Mouse (Mus musculus): Measurements from ENCODE around the gene Stat2. TPM values are rescaled to one million over a fixed set of nuclear protein-coding genes. Genes with fewer than 3 reads are reported as not detected.
A peak's percentile ranks its signal among the peaks of the same experiment; 100 is the strongest.

The Stat2 gene
- polyA plus RNA-seq, 1 experiment from 2014 or later, result 25.6 TPM

DNA sequence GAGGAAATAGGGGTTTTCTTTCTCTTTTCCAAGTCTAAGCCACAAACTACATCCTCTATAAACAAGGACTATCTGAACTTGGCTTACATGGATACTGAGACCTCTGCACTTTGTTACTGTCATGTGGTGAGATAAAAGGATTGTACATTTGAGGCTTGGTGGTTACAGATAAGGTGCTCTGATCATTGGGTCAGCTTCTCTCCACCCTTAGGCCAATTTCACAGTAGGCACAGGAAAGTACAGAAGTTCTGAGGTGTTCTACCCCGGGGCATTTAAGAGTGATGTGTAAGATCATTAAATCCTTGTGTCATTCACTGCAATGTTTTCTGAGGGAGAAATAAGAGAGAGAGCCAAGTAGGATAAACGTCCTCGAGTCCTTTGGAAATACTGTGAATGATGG lies 66.2 kb downstream of the Stat2 start:
- H3K4me2 ChIP-seq (replicated peaks), result peak overlapping the region; percentile 86
- WGBS, result 85% methylated on average over 3 of the region's 3 CpGs
- H3K4me3 ChIP-seq, result peak overlapping the region; percentile 72; the same call in 1 of the 2 replicates
- no peaks in the 10 kb centered on the region for H3K9me3 ChIP-seq
- H3K4me1 ChIP-seq, result peaks cover 18% of the 10 kb centered on the region
- no peak overlapping the region for H3K27ac ChIP-seq
- H3K27me3 ChIP-seq (replicated peaks), result no peaks in the 10 kb centered on the region
- H3K36me3 ChIP-seq, result no peaks in the 10 kb centered on the region
- no peak for ATAC-seq (ENCODE audit: low FRiP score, low read depth)
- no peak overlapping the region for H3K9ac ChIP-seq

DNA sequence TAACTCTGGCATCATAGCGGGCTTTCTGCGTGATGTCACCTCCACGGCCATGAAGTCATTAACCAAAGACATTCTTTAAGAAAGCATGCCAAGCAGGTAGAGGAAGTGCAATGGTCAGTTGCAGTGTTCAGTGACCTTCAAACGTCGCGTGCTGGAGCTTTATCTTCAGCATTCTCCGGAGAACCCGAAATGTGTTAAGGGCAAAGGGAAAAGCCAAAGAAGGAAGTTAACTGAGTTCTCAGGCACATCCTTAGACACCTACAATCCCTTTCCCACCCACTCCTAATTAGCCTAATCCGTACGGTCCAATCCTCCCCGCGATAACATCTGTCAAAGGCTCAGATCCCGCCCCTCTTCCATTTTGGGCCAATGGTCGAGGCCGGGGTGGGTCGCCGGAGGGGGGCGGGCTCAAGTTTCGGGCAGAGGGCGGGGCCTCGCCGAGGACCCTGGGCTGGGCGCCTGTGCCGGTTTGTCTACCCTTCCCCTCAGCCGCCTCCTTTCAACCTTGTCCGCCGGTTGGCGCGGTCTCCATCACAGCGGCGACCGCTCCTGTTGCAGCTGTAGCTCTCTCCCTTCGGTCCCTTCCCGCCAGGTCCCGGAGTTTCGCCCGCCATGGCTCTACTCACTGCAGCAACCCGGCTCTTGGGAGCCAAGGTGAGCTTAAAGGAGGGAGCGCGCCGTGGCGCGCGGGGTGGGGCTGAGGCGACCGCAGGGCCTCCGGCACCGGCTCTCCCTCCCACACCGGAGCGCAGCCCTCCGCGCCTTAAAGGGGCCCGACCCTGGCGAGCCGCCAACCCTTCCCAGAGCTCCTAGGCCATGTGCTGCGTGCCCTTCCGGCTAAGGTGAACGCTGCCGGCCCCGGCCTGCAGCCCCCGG lies 67.2 kb downstream of the Stat2 start, which contains the start of gene Cs:
TSS of gene Cs (plus strand) at position 429 of the 876 bp plus-strand sequence.
- H3K36me3 ChIP-seq, result no peaks in the 10 kb centered on the region
- 2% methylated on average over 61 of the region's 61 CpGs for WGBS
- peak; percentile 98 for ATAC-seq (ENCODE audit: low FRiP score, low read depth)

DNA sequence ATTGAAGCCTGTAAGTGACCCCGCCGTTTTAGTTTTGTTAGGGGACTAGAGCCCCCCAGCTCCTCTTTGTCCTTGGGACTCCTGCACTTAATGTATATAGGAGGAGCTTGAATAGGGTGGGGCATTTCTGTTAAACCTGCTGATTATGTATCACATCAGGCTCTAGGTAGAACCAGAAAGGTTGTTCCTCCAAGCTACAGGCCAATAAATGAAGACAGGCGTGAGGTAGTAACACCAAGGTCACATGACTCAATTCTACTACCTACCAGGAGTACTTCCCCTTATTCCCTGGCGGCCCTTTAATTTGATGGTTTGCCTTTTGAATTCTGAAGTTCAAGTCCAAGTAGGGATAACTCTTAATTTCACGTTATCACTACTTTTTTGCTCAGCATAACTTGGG lies 68.1 kb downstream of the Stat2 start:
- H3K9ac ChIP-seq, result peak overlapping the region; percentile 84
- H3K4me1 ChIP-seq, result peaks cover 18% of the 10 kb centered on the region
- no peaks in the 10 kb centered on the region for H3K9me3 ChIP-seq
- no peak for ATAC-seq (ENCODE audit: low FRiP score, low read depth)
- H3K4me2 ChIP-seq (replicated peaks), result peak overlapping the region; percentile 86
- 22% methylated on average over 5 of the region's 5 CpGs for WGBS
- peak overlapping the region; percentile 88; the same call in 1 of the 2 replicates for H3K27ac ChIP-seq
- no peaks in the 10 kb centered on the region for H3K27me3 ChIP-seq (replicated peaks)
- H3K36me3 ChIP-seq, result no peaks in the 10 kb centered on the region
- H3K4me3 ChIP-seq, result peak overlapping the region; percentile 72

More for the DNA sequence above, 67.2 kb downstream of the Stat2 start, which contains the start of gene Cs:
- peak within 1 kb of the TSS; percentile 86 for H3K4me2 ChIP-seq (replicated peaks)
- H3K27ac ChIP-seq, result peak within 1 kb of the TSS; percentile 88
- peaks cover 18% of the 10 kb centered on the region for H3K4me1 ChIP-seq
- H3K9ac ChIP-seq, result peak within 1 kb of the TSS; percentile 84
- H3K27me3 ChIP-seq (replicated peaks), result no peaks in the 10 kb centered on the region
- H3K4me3 ChIP-seq, result peak within 1 kb of the TSS; percentile 72
- H3K9me3 ChIP-seq, result no peaks in the 10 kb centered on the region

DNA sequence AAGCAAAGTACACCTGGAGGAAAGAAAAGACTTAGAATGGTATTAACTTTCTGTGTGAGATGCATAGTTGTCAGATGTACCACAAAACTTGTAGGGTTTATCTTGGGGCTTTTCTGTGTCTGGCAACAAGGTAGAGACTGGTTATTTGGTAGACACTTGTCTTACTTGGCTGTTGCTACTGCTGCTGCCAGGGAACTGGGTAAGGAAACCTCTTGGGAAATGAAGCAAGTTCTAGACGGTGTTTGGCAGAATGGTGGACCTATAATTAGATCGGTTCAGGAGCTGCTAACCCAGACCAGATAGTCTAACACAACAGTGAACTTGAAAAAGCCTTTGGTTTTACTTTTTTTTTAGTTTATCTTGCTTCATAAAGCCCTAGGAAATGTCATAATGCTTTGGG lies 68.6 kb downstream of the Stat2 start:
- Histone ChIP-seq H3K4me2 (replicated peaks) (peak overlapping the region; percentile 86), H3K27me3 (replicated peaks) (no peaks in the 10 kb centered on the region), H3K9me3 (no peaks in the 10 kb centered on the region), H3K36me3 (no peaks in the 10 kb centered on the region), H3K4me1 (peaks cover 18% of the 10 kb centered on the region), H3K9ac (no peak overlapping the region), H3K4me3 (no peak overlapping the region), H3K27ac (no peak overlapping the region)
- ATAC-seq (ENCODE audit: low FRiP score, low read depth), result no peak
- 80% methylated on average over 2 of the region's 2 CpGs for WGBS

- WGBS, result 80% methylated on average over 2 of the region's 2 CpGs
- H3K36me3 ChIP-seq, result no peaks in the 10 kb centered on the region
- no peak overlapping the region for H3K27ac ChIP-seq
- no peaks in the 10 kb centered on the region for H3K27me3 ChIP-seq (replicated peaks)
- ATAC-seq (ENCODE audit: low FRiP score, low read depth), result no peak
- no peaks in the 10 kb centered on the region for H3K9me3 ChIP-seq
- H3K4me3 ChIP-seq, result no peak overlapping the region
- H3K4me2 ChIP-seq (replicated peaks), result no peak overlapping the region
- H3K9ac ChIP-seq, result no peak overlapping the region
- peaks cover 23% of the 10 kb centered on the region for H3K4me1 ChIP-seq
Observed at GRCm38 (mm10) chr10:128340257-128340656, 69.9 kb downstream of the Stat2 start.

Other genes with a start within 250 kb of the Stat2 start
- 668 and 670 TPM in 2 replicates for gene Naca, start 235.0 kb upstream of the Stat2 start, polyA plus RNA-seq (2016; fragmentation: Nextera tagmentation; extraction: Ambion mirVana)
- 461 and 507 TPM in 2 replicates for gene Ptges3, start 211.6 kb upstream of the Stat2 start, polyA plus RNA-seq (2016; fragmentation: Nextera tagmentation; extraction: Ambion mirVana)
- gene Atp5b, start 187.3 kb upstream of the Stat2 start, polyA plus RNA-seq (2016; fragmentation: Nextera tagmentation; extraction: Ambion mirVana), result 2,084 and 2,133 TPM in 2 replicates
- gene Baz2a, start 179.0 kb upstream of the Stat2 start, polyA plus RNA-seq (2016; fragmentation: Nextera tagmentation; extraction: Ambion mirVana), result 12.2 and 14.9 TPM in 2 replicates
- gene Rbms2, start 90.3 kb upstream of the Stat2 start, polyA plus RNA-seq (2016; fragmentation: Nextera tagmentation; extraction: Ambion mirVana), result 17.2 and 20.0 TPM in 2 replicates
- 1.00 and 1.5 TPM in 2 replicates for gene Gls2, start 76.1 kb upstream of the Stat2 start, polyA plus RNA-seq (2016; fragmentation: Nextera tagmentation; extraction: Ambion mirVana)
- 21.8 and 21.9 TPM in 2 replicates for gene Spryd4, start 58.8 kb upstream of the Stat2 start, polyA plus RNA-seq (2016; fragmentation: Nextera tagmentation; extraction: Ambion mirVana)
- gene Mip, start 44.7 kb upstream of the Stat2 start, polyA plus RNA-seq (2016; fragmentation: Nextera tagmentation; extraction: Ambion mirVana), result not detected in 2 replicates
- 48.6 and 50.6 TPM in 2 replicates for gene Timeless, start 38.5 kb upstream of the Stat2 start, polyA plus RNA-seq (2016; fragmentation: Nextera tagmentation; extraction: Ambion mirVana)
- gene Apon, start 16.5 kb upstream of the Stat2 start, polyA plus RNA-seq (2016; fragmentation: Nextera tagmentation; extraction: Ambion mirVana), result 0.18 and 0.49 TPM in 2 replicates
- not detected in 2 replicates for gene Apof, start 1.9 kb upstream of the Stat2 start, polyA plus RNA-seq (2016; fragmentation: Nextera tagmentation; extraction: Ambion mirVana)
- gene Il23a, start 28.2 kb downstream of the Stat2 start, polyA plus RNA-seq (2016; fragmentation: Nextera tagmentation; extraction: Ambion mirVana), result 0.28 TPM in 1 of 2 replicates, not detected in the other
- 31.5 and 33.0 TPM in 2 replicates for gene Pan2, start 32.8 kb downstream of the Stat2 start, polyA plus RNA-seq (2016; fragmentation: Nextera tagmentation; extraction: Ambion mirVana)
- 212 and 230 TPM in 2 replicates for gene Cnpy2, start 51.9 kb downstream of the Stat2 start, polyA plus RNA-seq (2016; fragmentation: Nextera tagmentation; extraction: Ambion mirVana)
- gene Cs, start 67.2 kb downstream of the Stat2 start, polyA plus RNA-seq (2016; fragmentation: Nextera tagmentation; extraction: Ambion mirVana), result 221 and 230 TPM in 2 replicates
- gene Coq10a, start 98.4 kb downstream of the Stat2 start, polyA plus RNA-seq (2016; fragmentation: Nextera tagmentation; extraction: Ambion mirVana), result 33.3 and 35.2 TPM in 2 replicates
- 10.2 and 13.2 TPM in 2 replicates for gene Ankrd52, start 106.6 kb downstream of the Stat2 start, polyA plus RNA-seq (2016; fragmentation: Nextera tagmentation; extraction: Ambion mirVana)
- gene Slc39a5, start 130.7 kb downstream of the Stat2 start, polyA plus RNA-seq (2016; fragmentation: Nextera tagmentation; extraction: Ambion mirVana), result not detected in 2 replicates
- gene Nabp2, start 140.9 kb downstream of the Stat2 start, polyA plus RNA-seq (2016; fragmentation: Nextera tagmentation; extraction: Ambion mirVana), result 109 and 115 TPM in 2 replicates
- 61.3 and 61.4 TPM in 2 replicates for gene Rnf41, start 141.1 kb downstream of the Stat2 start, polyA plus RNA-seq (2016; fragmentation: Nextera tagmentation; extraction: Ambion mirVana)
- 174 and 177 TPM in 2 replicates for gene Smarcc2, start 188.7 kb downstream of the Stat2 start, polyA plus RNA-seq (2016; fragmentation: Nextera tagmentation; extraction: Ambion mirVana)
- 879 and 909 TPM in 2 replicates for gene Myl6, start 223.6 kb downstream of the Stat2 start, polyA plus RNA-seq (2016; fragmentation: Nextera tagmentation; extraction: Ambion mirVana)
- gene Myl6b, start 228.1 kb downstream of the Stat2 start, polyA plus RNA-seq (2016; fragmentation: Nextera tagmentation; extraction: Ambion mirVana), result 3.1 and 3.9 TPM in 2 replicates